Mouse (Mus musculus) stomach, postnatal 0 days (tissue): ENCODE results near the gene Bloc1s1. TPM values are rescaled to one million over a fixed set of nuclear protein-coding genes. Genes with fewer than 3 reads are reported as not detected.

Experiments
- ATAC-seq: fragments of 200-750 bp; cut with Nextera tagmentation; 2 replicates; pipeline ENCODE4 v1.8.0; 2017; ENCODE audit not compliant: low FRiP score, low TSS enrichment
- DNase-seq: peaks from one replicate; pipeline ENCODE4 v3.0.0-alpha.2; 2016; ENCODE audit warnings: low spot score
- H3K27ac ChIP-seq: fragments of 300-500 bp; sonication (generic); replicated peaks from 2 replicates; pipeline ENCODE4 v1.5.1; 2014; ENCODE audit warnings: mild to moderate bottlenecking, control low read depth
- H3K27me3 ChIP-seq: fragments of 300-500 bp; sonication (generic); 2 replicates; pipeline ENCODE4 v1.6.1; 2014; ENCODE audit warnings: low read length; ENCODE audit not compliant: control insufficient read depth, insufficient read depth
- H3K36me3 ChIP-seq: fragments of 300-500 bp; sonication (generic); 2 replicates; pipeline ENCODE4 v1.6.1; 2014; ENCODE audit warnings: low read length, mixed read lengths; ENCODE audit not compliant: control insufficient read depth, insufficient read depth
- H3K4me1 ChIP-seq: fragments of 300-500 bp; sonication (generic); replicated peaks from 2 replicates; pipeline ENCODE4 v1.6.1; 2014; ENCODE audit warnings: antibody characterized with exemption; ENCODE audit not compliant: control insufficient read depth, insufficient read depth
- H3K4me2 ChIP-seq: fragments of 300-500 bp; sonication (generic); replicated peaks from 2 replicates; pipeline ENCODE4 v1.6.1; 2014; ENCODE audit warnings: low read depth, mild to moderate bottlenecking, control low read depth, moderate library complexity
- H3K4me3 ChIP-seq: fragments of 300-500 bp; sonication (generic); 2 replicates; pipeline ENCODE4 v1.5.1; 2014; ENCODE audit warnings: low read depth, low read length, control low read depth
- H3K9ac ChIP-seq: fragments of 300-500 bp; sonication (generic); 2 replicates; pipeline ENCODE4 v1.6.1; 2014; ENCODE audit warnings: mild to moderate bottlenecking, low read length, control low read depth, mixed read lengths
- H3K9me3 ChIP-seq: fragments of 300-500 bp; sonication (generic); 2 replicates; pipeline ENCODE4 v1.6.1; 2016; ENCODE audit warnings: low read length; ENCODE audit not compliant: control insufficient read depth
- CTCF ChIP-seq: IDR thresholded peaks from 2 replicates; pipeline ENCODE4 v1.5.1; 2016; ENCODE audit warnings: antibody characterized with exemption, low read depth, mild to moderate bottlenecking, moderate library complexity
- EP300 ChIP-seq: optimal IDR thresholded peaks from 2 replicates; pipeline ENCODE3; 2016; ENCODE audit warnings: antibody characterized with exemption
- WGBS: fragments of 180-500 bp; shearing (Covaris S2); extraction: QIAGEN DNeasy Blood & Tissue Kit; methylation state at CpG from one replicate; pipeline ENCODE4 v1.1.7; 2014; 5-methylcytosine and 5-hydroxymethylcytosine counted together
- polyA plus RNA-seq: library from polyadenylated mRNA; unstranded; fragments of >200 nt; fragmentation: Nextera tagmentation; extraction: Ambion mirVana; gene quantifications from 2 replicates; pipeline ENCODE4 v1.2.1, GENCODE M21; 2015

The Bloc1s1 gene
- polyA plus RNA-seq, 1 experiment from 2014 or later: 198 TPM

DNA sequence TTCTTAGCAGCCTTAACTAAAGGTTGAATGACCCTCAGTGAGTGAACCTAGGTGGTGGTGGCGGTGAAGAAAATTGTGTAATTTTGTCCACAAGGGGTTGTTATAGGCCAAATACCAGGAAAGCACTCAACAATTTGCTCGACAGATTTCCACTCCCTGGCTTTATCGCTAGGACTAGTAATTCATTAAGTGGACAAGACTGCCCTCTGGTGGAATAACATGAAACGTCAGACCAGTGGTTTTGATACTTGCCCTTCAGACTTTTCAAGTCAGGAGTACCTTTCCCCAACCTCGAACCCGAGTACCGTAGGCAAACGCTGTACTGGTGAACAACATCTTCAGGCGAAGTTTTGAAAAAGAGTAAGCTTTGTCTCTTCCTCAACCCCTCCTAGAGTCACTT is 28.4 kb downstream of the Bloc1s1 start:
- Histone ChIP-seq H3K9ac (no peak overlapping the region), H3K27ac (no peak overlapping the region), H3K4me3 (no peak overlapping the region), H3K36me3 (no peaks in the 10 kb centered on the region), H3K9me3 (no peaks in the 10 kb centered on the region), H3K27me3 (no peaks in the 10 kb centered on the region), H3K4me2 (peak overlapping the region; percentile 2; the same call in 1 of the 2 replicates), H3K4me1 (no peaks in the 10 kb centered on the region)
- WGBS: under 1% methylated on average over 9 of the region's 9 CpGs
- TF ChIP-seq EP300 (no peak), CTCF (peak; percentile 83)
- ATAC-seq (0 out of 2 replicates have a peak, but pooled peaks have one; percentile 33), DNase-seq (peak; percentile 76)

DNA sequence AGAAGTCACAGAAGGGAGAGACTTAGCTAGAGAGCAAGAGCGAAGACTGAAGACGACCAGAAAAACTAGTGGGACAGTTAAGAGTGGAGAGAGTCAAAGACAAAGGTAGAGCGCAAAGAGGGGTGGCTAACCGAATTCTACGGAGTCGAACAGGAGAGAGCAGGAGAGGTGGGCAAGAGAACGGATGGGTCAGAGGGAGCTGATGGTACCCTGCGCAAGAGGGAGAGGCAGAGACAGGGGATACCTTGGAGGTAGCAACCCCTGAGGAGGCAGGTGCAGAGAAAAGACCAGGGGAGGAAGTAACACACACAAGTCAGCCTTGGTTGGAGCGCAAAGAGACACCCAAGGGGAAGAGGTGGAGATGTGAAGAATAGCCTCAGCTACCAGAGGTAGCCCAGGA is 31.6 kb downstream of the Bloc1s1 start:
- WGBS: 8% methylated on average over 9 of the region's 9 CpGs
- 0 out of 2 replicates have a peak, but pooled peaks have one; percentile 8 for ATAC-seq
- H3K9ac ChIP-seq: peak overlapping the region; percentile 75; the same call in 1 of the 2 replicates
- H3K4me3 ChIP-seq: peak overlapping the region; percentile 51
- no peak overlapping the region for H3K27ac ChIP-seq
- DNase-seq: no peak
- no peaks in the 10 kb centered on the region for H3K27me3 ChIP-seq
- no peaks in the 10 kb centered on the region for H3K9me3 ChIP-seq
- no peaks in the 10 kb centered on the region; the same call in 1 of the 2 replicates for H3K36me3 ChIP-seq
- H3K4me1 ChIP-seq: 0 out of 2 replicates have a peak, but pooled peaks cover 3% of the 10 kb centered on the region
- H3K4me2 ChIP-seq: peak overlapping the region; percentile 74
- no peak for TF ChIP-seq EP300
- no peak for TF ChIP-seq CTCF

DNA sequence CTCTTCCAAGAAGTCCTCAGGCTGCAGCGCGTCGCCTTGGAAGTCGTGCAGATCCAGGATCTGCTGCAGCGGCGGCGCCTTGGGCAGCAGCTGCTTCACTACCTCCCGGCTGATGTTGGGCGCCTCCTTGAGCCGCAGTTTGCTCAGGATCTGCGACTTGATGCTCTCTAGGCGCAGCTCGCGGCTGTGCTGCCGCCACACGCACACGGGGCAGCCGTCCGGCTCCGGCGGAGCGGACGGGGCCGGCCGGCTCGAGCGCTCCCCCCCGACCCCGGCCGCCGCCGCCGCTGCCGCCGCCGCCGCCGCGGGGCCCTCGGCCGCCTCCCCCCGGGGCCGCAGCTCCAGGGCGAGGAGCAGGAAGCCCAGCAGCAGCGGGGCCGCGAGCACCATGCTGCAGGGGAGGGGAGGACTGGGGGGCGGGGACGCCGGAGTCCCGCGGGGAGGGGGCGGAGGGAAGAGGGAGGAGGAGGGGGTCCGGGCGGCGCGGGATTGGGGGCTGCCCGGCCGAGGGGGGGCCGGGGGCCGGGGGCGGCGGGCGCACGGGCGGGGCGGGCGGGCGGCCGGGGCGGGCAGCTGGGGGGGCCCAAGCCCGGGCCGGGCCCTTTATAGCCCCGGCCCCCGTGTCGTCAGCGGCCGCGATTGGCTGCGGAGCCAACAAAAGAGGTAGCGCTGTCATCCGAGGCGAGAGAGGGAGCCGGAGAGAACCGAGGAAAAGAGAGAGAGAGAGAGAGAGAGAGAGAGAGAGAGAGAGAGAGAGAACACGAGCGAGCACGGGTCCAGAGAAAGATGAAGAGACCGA is 32.3 kb downstream of the Bloc1s1 start, which contains the start of gene Gdf11:
TSS of gene Gdf11 (minus strand) at position 423 of the 799 bp plus-strand sequence.
- ATAC-seq (peak; percentile 46), DNase-seq (peak; percentile 66)
- peak within 1 kb of the TSS; percentile 75 for H3K9ac ChIP-seq
- no peaks in the 10 kb centered on the region for H3K9me3 ChIP-seq
- H3K27me3 ChIP-seq: no peaks in the 10 kb centered on the region
- H3K4me2 ChIP-seq: peak within 1 kb of the TSS; percentile 74
- peak within 1 kb of the TSS; percentile 51 for H3K4me3 ChIP-seq
- 0 out of 2 replicates have a peak, but pooled peaks cover 3% of the 10 kb centered on the region for H3K4me1 ChIP-seq
- WGBS: under 1% methylated on average over 52 of the region's 89 CpGs
- TF ChIP-seq CTCF: peak; percentile 26; the same call in 1 of the 2 replicates
- TF ChIP-seq EP300: no peak
- no peaks in the 10 kb centered on the region; the same call in 1 of the 2 replicates for H3K36me3 ChIP-seq
- H3K27ac ChIP-seq: peak within 1 kb of the TSS; percentile 71

DNA sequence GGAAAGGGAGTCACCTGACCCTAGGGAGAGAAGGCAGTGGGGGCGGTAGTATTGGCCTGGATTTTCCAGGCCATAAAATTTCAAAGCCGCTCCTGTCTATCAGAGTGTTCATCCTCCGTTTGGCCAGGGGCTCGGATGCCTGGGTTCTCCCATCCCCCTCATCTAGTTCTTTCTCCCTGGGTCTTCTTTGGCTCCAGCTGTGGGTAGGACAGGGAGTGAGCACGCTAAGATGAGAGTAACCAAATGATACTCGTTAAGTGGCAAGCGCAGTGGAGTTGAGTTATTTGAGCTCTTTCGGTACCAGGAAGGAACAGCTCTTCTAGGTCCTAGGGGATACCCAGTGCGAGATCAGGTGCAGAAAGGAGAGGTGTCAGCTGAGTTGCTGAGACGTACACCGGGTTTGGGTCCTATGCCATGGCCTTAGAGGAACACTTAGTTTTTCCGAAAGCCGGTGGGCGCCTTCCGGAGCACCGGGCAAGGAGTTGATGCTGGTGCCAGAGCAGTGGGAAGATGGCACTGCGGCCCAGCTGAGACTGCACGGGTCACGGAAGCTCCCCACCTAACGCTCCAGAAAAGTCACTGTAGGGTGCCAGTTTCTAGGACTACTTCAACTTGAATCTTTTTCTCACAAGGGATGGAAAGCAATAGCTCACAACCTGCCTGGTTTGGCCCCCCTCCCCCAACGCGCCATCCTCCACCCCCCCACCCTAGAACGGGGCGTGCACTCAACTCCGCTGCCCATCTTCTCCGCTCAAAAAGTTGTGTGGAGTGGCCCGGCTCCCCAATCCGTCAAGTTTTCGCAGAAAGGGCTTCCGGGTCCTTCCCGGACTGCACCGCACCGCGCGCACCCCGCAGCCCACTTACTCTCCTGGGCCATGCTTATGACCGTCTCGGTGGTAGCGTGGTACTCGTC is 33.2 kb downstream of the Bloc1s1 start:
- peak overlapping the region; percentile 75 for H3K9ac ChIP-seq
- H3K9me3 ChIP-seq: no peaks in the 10 kb centered on the region
- H3K27me3 ChIP-seq: no peaks in the 10 kb centered on the region
- H3K4me1 ChIP-seq: 0 out of 2 replicates have a peak, but pooled peaks cover 3% of the 10 kb centered on the region
- ATAC-seq (no peak; the same call in 1 of the 2 replicates), DNase-seq (no peak)
- under 1% methylated on average over 39 of the region's 40 CpGs for WGBS
- H3K36me3 ChIP-seq: no peaks in the 10 kb centered on the region; the same call in 1 of the 2 replicates
- peak overlapping the region; percentile 71 for H3K27ac ChIP-seq
- TF ChIP-seq EP300 (no peak), CTCF (no peak)
- H3K4me2 ChIP-seq: peak overlapping the region; percentile 74
- H3K4me3 ChIP-seq: peak overlapping the region; percentile 51

DNA sequence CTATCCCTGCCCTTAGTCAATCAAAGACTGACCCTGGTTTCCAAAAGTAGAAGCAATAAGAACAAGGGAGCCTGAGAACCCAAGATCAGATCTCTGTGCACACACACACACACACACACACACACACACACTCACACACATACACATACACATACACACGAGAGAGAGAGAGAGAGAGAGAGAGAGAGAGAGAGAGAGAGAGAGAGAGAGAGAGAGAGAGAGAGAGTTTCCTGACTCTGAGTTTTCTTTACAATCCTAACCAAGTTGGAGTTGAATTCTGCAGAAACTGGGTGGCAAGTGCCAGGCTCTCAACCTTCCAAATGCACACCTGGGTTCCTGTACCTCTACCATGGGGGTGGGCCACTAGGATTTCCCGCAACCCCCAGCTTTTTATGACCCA is 34.0 kb downstream of the Bloc1s1 start:
- peak overlapping the region; percentile 74 for H3K4me2 ChIP-seq
- no peak for TF ChIP-seq EP300
- no peak for TF ChIP-seq CTCF
- DNase-seq: no peak
- no peak overlapping the region for H3K9ac ChIP-seq
- H3K4me1 ChIP-seq: 0 out of 2 replicates have a peak, but pooled peaks cover 3% of the 10 kb centered on the region
- no peak for ATAC-seq
- no peak overlapping the region for H3K27ac ChIP-seq
- no peaks in the 10 kb centered on the region; the same call in 1 of the 2 replicates for H3K36me3 ChIP-seq
- 44% methylated on average over 1 of the region's 2 CpGs for WGBS
- H3K4me3 ChIP-seq: no peak overlapping the region; the same call in 1 of the 2 replicates
- no peaks in the 10 kb centered on the region for H3K9me3 ChIP-seq
- no peaks in the 10 kb centered on the region for H3K27me3 ChIP-seq
